Mouse (Mus musculus): ENCODE results near the gene Mbnl3. TPM values are rescaled to one million over a fixed set of nuclear protein-coding genes. Genes with fewer than 3 reads are reported as not detected.

Mbnl3 gene
- total RNA-seq, 2 experiments from 2014 or later: 39.7 to 70.7 TPM

Other genes starting within 250 kb of the Mbnl3 start
- gene Rap2c, start 188.5 kb downstream of the Mbnl3 start, total RNA-seq (2015): 30.1 and 30.2 TPM in 2 replicates
- 17.3 and 22.3 TPM in 2 replicates for gene Rap2c, start 188.5 kb downstream of the Mbnl3 start, total RNA-seq (2017)